Mouse (Mus musculus) MEL (cell line): Measurements from ENCODE around the gene Cd247.

ENCODE experiments used
- CTCF ChIP-seq, 3 experiments: IDR thresholded peaks in 2 of 3; conservative IDR thresholded peaks in 1 of 3; 2 replicates each; pipeline ENCODE4 v1.5.1; 2011 to 2012; ENCODE audit warnings: low read length in 3 of 3, low read depth in 2 of 3, mild to moderate bottlenecking in 2 of 3, improper control_type of control experiment in 1 of 3, inconsistent platforms in 1 of 3, mixed read lengths in 1 of 3, moderate library complexity in 1 of 3; ENCODE audit not compliant: control insufficient read depth in 1 of 3, insufficient read depth in 1 of 3, poor library complexity in 1 of 3, severe bottlenecking in 1 of 3
- ELF1 ChIP-seq: IDR thresholded peaks from 2 replicates; pipeline ENCODE4 v1.6.1; 2014; ENCODE audit warnings: low read depth, mild to moderate bottlenecking, inconsistent platforms, low read length, improper control_type of control experiment, moderate library complexity

DNA sequence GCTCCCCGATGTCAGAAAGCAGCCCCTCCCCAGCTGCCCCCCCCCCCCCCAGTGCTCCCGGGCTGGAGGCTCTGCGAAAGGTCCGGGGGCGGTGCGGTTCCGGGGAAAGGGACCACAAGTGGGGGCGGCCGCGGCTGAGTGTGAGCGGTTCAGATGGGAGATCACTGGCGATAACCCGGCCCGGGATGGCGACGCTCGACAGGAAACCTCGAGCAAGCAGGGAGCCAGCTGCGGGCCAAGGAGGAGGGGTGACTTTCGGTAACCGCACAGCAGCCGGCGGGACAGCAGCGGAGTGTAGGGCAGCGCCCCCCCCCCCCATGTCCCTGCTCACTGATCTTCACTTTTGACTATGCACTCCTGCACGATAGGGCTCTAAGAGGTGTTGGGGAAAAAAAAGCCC lies 56.5 kb downstream of the Cd247 start:
- TF ChIP-seq CTCF (IDR thresholded peaks at IDR 0.05 in 2 of 3, conservative IDR thresholded peaks at IDR 0.05 in 1 of 3; ENCODE audit: control insufficient read depth in 1 of 3, insufficient read depth in 1 of 3, low read depth in 2 of 3, low read length in 3 of 3, poor library complexity in 1 of 3, severe bottlenecking in 1 of 3) (no peak), ELF1 (no peak)
